Mouse (Mus musculus): Measurements from ENCODE around the gene Treml2. TPM values are rescaled to one million over a fixed set of nuclear protein-coding genes. Genes with fewer than 3 reads are reported as not detected.
"Not testable (repeated sequence)": the region's sequence is repeated elsewhere in the genome, so short reads cannot be mapped to it uniquely, and the experiment has no call there.

Gene Treml2
- polyA plus RNA-seq, 1 experiment from 2014 or later, result 0.17 TPM

DNA sequence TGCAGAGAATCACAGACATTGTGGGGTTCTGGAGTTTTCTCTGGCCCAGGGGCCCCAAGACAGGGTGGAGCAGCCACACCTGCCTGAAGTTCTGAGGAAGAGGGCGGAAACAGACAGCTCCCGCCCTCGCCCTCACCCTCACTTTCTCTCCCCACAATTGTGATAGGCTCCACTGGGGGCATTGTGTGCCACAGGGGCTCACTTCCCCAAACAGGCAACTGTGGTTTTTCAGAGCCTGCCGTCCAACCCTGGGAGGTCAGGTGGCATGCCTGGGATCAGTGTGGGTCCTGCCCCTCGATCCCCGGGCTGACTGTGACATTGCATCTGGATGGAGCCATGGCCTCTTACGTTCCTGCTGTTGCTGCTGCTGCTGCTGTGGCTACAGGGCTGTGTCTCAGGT is 901 bp downstream of the Treml2 start:
- Histone ChIP-seq H3K4me1 (ENCODE audit: control insufficient read depth, insufficient read depth, low read length) (no peaks in the 10 kb centered on the region), H3K4me2 (replicated peaks; ENCODE audit: low read depth, low read length) (no peak overlapping the region), H3K9me3 (ENCODE audit: control insufficient read depth, low read depth, low read length) (no peaks in the 10 kb centered on the region), H3K36me3 (ENCODE audit: control insufficient read depth, insufficient read depth, low read length) (no peaks in the 10 kb centered on the region), H3K4me3 (ENCODE audit: low read depth, low read length) (no peak overlapping the region), H3K9ac (replicated peaks; ENCODE audit: low read depth, low read length) (no peak overlapping the region), H3K27ac (ENCODE audit: low read length) (no peak overlapping the region), H3K27me3 (ENCODE audit: control insufficient read depth, insufficient read depth, low read length) (no peaks in the 10 kb centered on the region)
- ATAC-seq (ENCODE audit: insufficient number of reproducible peaks, insufficient read depth, low FRiP score, low read depth), result no peak
- 57% methylated on average over 7 of the region's 7 CpGs for WGBS

DNA sequence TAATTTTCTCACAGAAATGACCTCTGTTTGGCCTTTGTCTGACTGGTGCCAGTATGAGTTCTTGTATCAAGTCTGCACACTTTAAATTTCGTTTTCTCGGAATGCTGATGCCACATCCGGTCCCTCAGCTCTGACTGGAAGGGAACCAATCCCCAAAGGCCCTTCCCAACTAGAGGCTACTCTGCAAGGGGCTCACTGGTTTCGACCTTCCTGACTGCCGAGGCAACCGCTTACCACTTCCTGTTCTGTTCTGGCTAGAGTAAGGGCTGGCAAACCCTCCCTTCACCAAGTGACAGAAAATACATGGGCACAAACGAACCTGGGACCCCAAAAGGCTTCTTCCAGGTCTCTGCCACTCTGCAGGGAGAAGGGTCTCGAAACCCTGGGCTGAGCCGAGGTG is 1.6 kb downstream of the Treml2 start:
- no peak overlapping the region for H3K4me2 ChIP-seq (replicated peaks; ENCODE audit: low read depth, low read length)
- 69% methylated on average over 9 of the region's 9 CpGs for WGBS
- no peaks in the 10 kb centered on the region for H3K4me1 ChIP-seq (ENCODE audit: control insufficient read depth, insufficient read depth, low read length)
- H3K27me3 ChIP-seq (ENCODE audit: control insufficient read depth, insufficient read depth, low read length), result no peaks in the 10 kb centered on the region
- no peaks in the 10 kb centered on the region for H3K9me3 ChIP-seq (ENCODE audit: control insufficient read depth, low read depth, low read length)
- H3K9ac ChIP-seq (replicated peaks; ENCODE audit: low read depth, low read length), result no peak overlapping the region
- ATAC-seq (ENCODE audit: insufficient number of reproducible peaks, insufficient read depth, low FRiP score, low read depth), result no peak
- H3K36me3 ChIP-seq (ENCODE audit: control insufficient read depth, insufficient read depth, low read length), result no peaks in the 10 kb centered on the region
- H3K4me3 ChIP-seq (ENCODE audit: low read depth, low read length), result no peak overlapping the region
- no peak overlapping the region for H3K27ac ChIP-seq (ENCODE audit: low read length)

DNA sequence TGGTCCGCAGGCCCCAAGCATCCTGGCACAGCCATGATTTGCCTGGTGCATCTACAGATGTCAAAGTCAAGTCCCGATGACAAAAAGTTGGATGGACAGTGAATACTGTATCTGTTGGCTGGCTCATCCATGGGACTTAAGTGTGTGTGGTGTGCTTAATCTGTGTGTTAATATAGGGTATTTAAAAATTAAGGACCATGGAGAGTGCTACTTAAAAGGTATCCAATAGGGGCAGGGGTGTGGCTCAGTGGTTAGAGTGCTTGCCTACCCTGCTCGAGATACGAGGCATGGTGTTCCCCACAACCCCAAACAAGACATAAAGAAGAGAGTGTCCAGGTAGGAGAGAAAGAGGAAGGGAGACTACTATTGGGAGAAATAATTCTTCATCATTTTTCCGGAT is 2.5 kb downstream of the Treml2 start:
- Histone ChIP-seq H3K4me3 (ENCODE audit: low read depth, low read length) (no peak overlapping the region), H3K36me3 (ENCODE audit: control insufficient read depth, insufficient read depth, low read length) (no peaks in the 10 kb centered on the region), H3K4me2 (replicated peaks; ENCODE audit: low read depth, low read length) (no peak overlapping the region), H3K4me1 (ENCODE audit: control insufficient read depth, insufficient read depth, low read length) (no peaks in the 10 kb centered on the region), H3K27me3 (ENCODE audit: control insufficient read depth, insufficient read depth, low read length) (no peaks in the 10 kb centered on the region), H3K9ac (replicated peaks; ENCODE audit: low read depth, low read length) (no peak overlapping the region), H3K27ac (ENCODE audit: low read length) (no peak overlapping the region), H3K9me3 (ENCODE audit: control insufficient read depth, low read depth, low read length) (no peaks in the 10 kb centered on the region)
- 89% methylated on average over 5 of the region's 5 CpGs for WGBS
- no peak for ATAC-seq (ENCODE audit: insufficient number of reproducible peaks, insufficient read depth, low FRiP score, low read depth)

DNA sequence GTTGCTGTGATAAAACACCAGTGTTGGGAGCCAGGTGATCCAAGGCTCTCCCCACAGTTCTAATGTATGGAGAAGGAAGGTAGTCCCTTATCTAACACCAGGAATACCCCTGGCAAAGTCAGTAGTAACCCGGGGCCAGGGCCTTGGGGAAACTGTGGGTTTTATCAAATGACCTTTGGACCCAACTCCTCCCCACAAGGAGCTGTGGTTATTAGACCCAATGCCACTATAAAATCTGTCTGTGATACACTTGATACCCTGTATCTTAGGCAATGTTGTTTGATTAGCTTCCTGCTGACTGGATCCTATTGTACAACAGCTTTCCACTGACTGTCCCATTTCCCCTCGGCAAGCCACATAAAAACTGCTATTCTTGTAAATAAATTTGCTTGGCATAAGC is 12.8 kb downstream of the Treml2 start:
- 65% methylated on average over 2 of the region's 2 CpGs for WGBS
- H3K27me3 ChIP-seq (ENCODE audit: control insufficient read depth, insufficient read depth, low read length), result no peaks in the 10 kb centered on the region
- H3K36me3 ChIP-seq (ENCODE audit: control insufficient read depth, insufficient read depth, low read length), result no peaks in the 10 kb centered on the region
- no peaks in the 10 kb centered on the region for H3K9me3 ChIP-seq (ENCODE audit: control insufficient read depth, low read depth, low read length)
- no peak for ATAC-seq (ENCODE audit: insufficient number of reproducible peaks, insufficient read depth, low FRiP score, low read depth)
- H3K9ac ChIP-seq (replicated peaks; ENCODE audit: low read depth, low read length), result no peak overlapping the region
- no peak overlapping the region for H3K4me2 ChIP-seq (replicated peaks; ENCODE audit: low read depth, low read length)
- no peak overlapping the region for H3K4me3 ChIP-seq (ENCODE audit: low read depth, low read length)
- no peaks in the 10 kb centered on the region for H3K4me1 ChIP-seq (ENCODE audit: control insufficient read depth, insufficient read depth, low read length)
- H3K27ac ChIP-seq (ENCODE audit: low read length), result no peak overlapping the region

DNA sequence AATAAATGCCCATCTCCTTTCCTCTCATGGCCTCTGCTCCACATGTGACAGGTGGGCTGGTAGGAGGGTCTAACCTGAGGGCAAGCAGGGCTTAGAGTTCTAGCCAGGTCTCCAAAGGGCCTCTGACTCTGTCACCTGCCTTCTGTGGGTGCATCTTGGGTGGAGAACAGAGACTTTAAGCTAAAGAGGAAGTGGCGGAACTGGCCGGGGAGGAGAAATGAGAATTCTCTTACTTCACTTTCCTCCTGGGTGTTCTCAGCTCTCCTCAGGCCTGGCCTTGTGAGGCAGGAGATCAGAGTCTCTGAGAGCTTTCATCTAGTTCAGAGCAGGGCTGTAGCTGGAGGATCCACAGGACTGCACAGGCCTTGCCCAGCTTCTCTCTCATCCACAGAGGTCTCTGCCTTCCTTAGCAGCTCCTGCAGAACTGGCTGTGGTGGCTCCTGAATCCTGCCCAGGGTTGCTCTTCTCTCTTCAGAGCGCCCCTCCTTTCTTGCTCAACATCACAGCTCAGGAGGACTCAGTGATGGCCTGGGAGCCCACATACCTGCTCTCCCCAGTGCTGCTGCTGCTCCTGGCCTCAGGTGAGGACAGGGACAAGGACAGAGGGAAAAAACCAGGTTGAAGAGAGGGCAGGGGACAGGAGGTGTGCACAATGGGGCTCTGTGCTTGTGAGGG is 16.7 kb downstream of the Treml2 start, which contains the start of gene B430306N03Rik:
TSS of gene B430306N03Rik (plus strand) at position 237 of the 675 bp plus-strand sequence.
- not testable (repeated sequence) for H3K4me1 ChIP-seq (ENCODE audit: control insufficient read depth, insufficient read depth, low read length); H3K9ac ChIP-seq (replicated peaks; ENCODE audit: low read depth, low read length); ATAC-seq (ENCODE audit: insufficient number of reproducible peaks, insufficient read depth, low FRiP score, low read depth); H3K9me3 ChIP-seq (ENCODE audit: control insufficient read depth, low read depth, low read length); H3K4me2 ChIP-seq (replicated peaks; ENCODE audit: low read depth, low read length); H3K36me3 ChIP-seq (ENCODE audit: control insufficient read depth, insufficient read depth, low read length); H3K27ac ChIP-seq (ENCODE audit: low read length); H3K4me3 ChIP-seq (ENCODE audit: low read depth, low read length); H3K27me3 ChIP-seq (ENCODE audit: control insufficient read depth, insufficient read depth, low read length)
- WGBS, result 77% methylated on average over 3 of the region's 3 CpGs

DNA sequence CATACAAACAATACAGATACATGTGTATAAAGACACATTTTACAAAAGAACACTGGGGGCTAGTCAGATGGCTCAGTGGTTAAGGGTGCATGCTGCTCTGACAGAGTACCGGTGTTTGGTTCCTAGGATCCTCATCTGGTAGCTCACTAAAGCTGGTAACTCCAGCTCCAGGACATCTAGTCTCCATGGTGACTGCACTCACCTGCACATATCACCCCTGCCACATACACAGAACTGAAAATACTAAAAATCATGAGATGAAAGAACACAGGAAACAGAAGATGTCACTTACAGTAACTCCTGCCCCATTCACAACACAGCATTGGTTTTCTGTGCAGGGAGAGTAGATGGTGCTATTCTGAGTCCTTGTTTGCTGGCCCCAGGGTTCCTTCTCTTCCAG is 19.4 kb downstream of the Treml2 start:
- 96% methylated on average over 1 of the region's 1 CpGs for WGBS
- H3K4me1 ChIP-seq (ENCODE audit: control insufficient read depth, insufficient read depth, low read length), result no peaks in the 10 kb centered on the region
- H3K27ac ChIP-seq (ENCODE audit: low read length), result no peak overlapping the region
- no peak overlapping the region for H3K9ac ChIP-seq (replicated peaks; ENCODE audit: low read depth, low read length)
- H3K4me2 ChIP-seq (replicated peaks; ENCODE audit: low read depth, low read length), result no peak overlapping the region
- no peak for ATAC-seq (ENCODE audit: insufficient number of reproducible peaks, insufficient read depth, low FRiP score, low read depth)
- H3K9me3 ChIP-seq (ENCODE audit: control insufficient read depth, low read depth, low read length), result no peaks in the 10 kb centered on the region
- H3K4me3 ChIP-seq (ENCODE audit: low read depth, low read length), result no peak overlapping the region
- H3K27me3 ChIP-seq (ENCODE audit: control insufficient read depth, insufficient read depth, low read length), result no peaks in the 10 kb centered on the region
- no peaks in the 10 kb centered on the region for H3K36me3 ChIP-seq (ENCODE audit: control insufficient read depth, insufficient read depth, low read length)

DNA sequence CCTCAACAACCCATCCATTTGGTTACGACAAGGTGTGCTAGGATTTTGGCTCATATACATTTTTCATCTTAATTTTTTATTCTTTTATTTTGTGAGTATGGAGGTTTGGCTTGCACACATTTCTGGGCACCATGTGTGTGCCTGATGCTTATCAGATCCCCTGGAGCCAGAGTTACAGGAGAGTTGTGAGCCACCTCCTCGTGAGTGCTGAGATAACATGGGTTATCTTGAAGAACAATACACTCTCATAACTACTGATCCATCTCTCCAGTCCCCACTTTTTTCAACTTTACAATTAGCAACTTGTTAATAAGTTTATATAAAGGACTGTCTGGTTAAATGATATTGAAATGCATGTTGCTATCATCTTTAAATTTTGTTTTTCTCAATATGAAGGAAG is 22.0 kb downstream of the Treml2 start:
- ATAC-seq (ENCODE audit: insufficient number of reproducible peaks, insufficient read depth, low FRiP score, low read depth), result no peak
- Histone ChIP-seq H3K4me1 (ENCODE audit: control insufficient read depth, insufficient read depth, low read length) (no peaks in the 10 kb centered on the region), H3K9ac (replicated peaks; ENCODE audit: low read depth, low read length) (no peak overlapping the region), H3K9me3 (ENCODE audit: control insufficient read depth, low read depth, low read length) (no peaks in the 10 kb centered on the region), H3K4me2 (replicated peaks; ENCODE audit: low read depth, low read length) (no peak overlapping the region), H3K4me3 (ENCODE audit: low read depth, low read length) (no peak overlapping the region), H3K36me3 (ENCODE audit: control insufficient read depth, insufficient read depth, low read length) (no peaks in the 10 kb centered on the region), H3K27ac (ENCODE audit: low read length) (no peak overlapping the region), H3K27me3 (ENCODE audit: control insufficient read depth, insufficient read depth, low read length) (no peaks in the 10 kb centered on the region)
- 70% methylated on average over 2 of the region's 2 CpGs for WGBS

DNA sequence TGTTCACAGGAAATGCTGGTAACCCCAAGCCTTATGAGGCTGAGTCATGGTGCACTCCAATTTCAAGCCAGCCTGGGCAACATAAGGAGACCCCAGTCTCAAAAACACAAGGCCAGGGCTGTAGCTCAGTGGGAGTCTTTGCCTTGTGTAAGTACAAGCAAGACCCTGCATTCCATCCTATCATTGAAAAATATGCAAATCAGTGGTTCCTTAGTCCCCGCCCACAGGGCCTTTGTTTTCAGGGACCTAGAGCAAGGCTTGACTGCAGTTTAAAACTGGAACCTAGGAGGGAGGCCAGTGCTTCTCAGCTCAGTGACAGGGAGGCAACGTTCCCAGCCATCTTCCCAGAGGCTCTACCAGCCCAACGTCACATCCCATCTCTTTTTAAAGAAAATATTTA is 23.9 kb downstream of the Treml2 start:
- Histone ChIP-seq H3K4me3 (ENCODE audit: low read depth, low read length) (no peak overlapping the region), H3K4me1 (ENCODE audit: control insufficient read depth, insufficient read depth, low read length) (no peaks in the 10 kb centered on the region), H3K36me3 (ENCODE audit: control insufficient read depth, insufficient read depth, low read length) (no peaks in the 10 kb centered on the region), H3K27me3 (ENCODE audit: control insufficient read depth, insufficient read depth, low read length) (no peaks in the 10 kb centered on the region), H3K27ac (ENCODE audit: low read length) (no peak overlapping the region), H3K9ac (replicated peaks; ENCODE audit: low read depth, low read length) (no peak overlapping the region), H3K4me2 (replicated peaks; ENCODE audit: low read depth, low read length) (no peak overlapping the region), H3K9me3 (ENCODE audit: control insufficient read depth, low read depth, low read length) (no peaks in the 10 kb centered on the region)
- ATAC-seq (ENCODE audit: insufficient number of reproducible peaks, insufficient read depth, low FRiP score, low read depth), result no peak
- WGBS, result 79% methylated on average over 3 of the region's 3 CpGs

DNA sequence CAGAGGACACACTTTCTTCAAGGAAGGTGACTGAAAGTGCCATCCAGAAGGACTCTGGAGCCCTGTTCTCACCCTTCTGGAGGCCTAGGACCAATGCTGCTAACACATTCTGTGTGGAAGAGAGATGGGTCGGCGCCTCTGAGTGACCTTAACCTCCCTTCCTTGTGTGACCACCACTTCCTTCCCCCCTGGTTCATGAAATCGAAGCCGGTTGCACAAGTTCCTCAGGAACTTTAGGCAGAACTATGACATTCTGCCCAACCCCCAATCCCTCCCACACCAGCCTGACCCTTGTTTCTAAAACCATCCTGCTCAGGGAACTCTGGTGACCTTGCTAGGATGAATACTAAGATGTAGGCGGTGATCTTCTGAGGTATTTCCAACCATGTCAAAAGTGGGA is 25.0 kb downstream of the Treml2 start:
- Histone ChIP-seq H3K4me1 (ENCODE audit: control insufficient read depth, insufficient read depth, low read length) (no peaks in the 10 kb centered on the region), H3K36me3 (ENCODE audit: control insufficient read depth, insufficient read depth, low read length) (no peaks in the 10 kb centered on the region), H3K4me2 (replicated peaks; ENCODE audit: low read depth, low read length) (no peak overlapping the region), H3K27ac (ENCODE audit: low read length) (no peak overlapping the region), H3K9ac (replicated peaks; ENCODE audit: low read depth, low read length) (no peak overlapping the region), H3K27me3 (ENCODE audit: control insufficient read depth, insufficient read depth, low read length) (no peaks in the 10 kb centered on the region), H3K9me3 (ENCODE audit: control insufficient read depth, low read depth, low read length) (no peaks in the 10 kb centered on the region), H3K4me3 (ENCODE audit: low read depth, low read length) (no peak overlapping the region)
- ATAC-seq (ENCODE audit: insufficient number of reproducible peaks, insufficient read depth, low FRiP score, low read depth), result no peak
- WGBS, result 88% methylated on average over 5 of the region's 5 CpGs
